Comparison of ENCODE assay signal across 8 mouse cellular contexts in genomic region chr12:54710494-54710879, GRCm38 (mm10). TPM values are rescaled to one million over a fixed set of nuclear protein-coding genes. Genes with fewer than 3 reads are reported as not detected.
DNase-seq lines count a peak whose midpoint lies in the region; ATAC-seq lines count a peak whose summit lies in the region.
"Not testable (repeated sequence)": the region's sequence is repeated elsewhere in the genome, so short reads cannot be mapped to it uniquely, and the experiment has no call there.

No protein-coding gene starts in this region.

- H3K4me1 ChIP-seq in hindbrain, embryonic 15.5 days (replicated peaks); liver, embryonic 15.5 days (replicated peaks); midbrain, embryonic 16.5 days (ENCODE audit: control insufficient read depth, insufficient read depth, low read length): not testable (repeated sequence)

- peak overlapping the region; percentile 70; the same call in 1 of the 2 replicates for H3K27ac ChIP-seq in hindbrain, embryonic 15.5 days (replicated peaks)
- H3K27ac ChIP-seq in liver, embryonic 15.5 days (replicated peaks) = 0 out of 2 replicates have a peak overlapping the region, but pooled peaks have one; percentile 61
- H3K27ac ChIP-seq in midbrain, embryonic 16.5 days (ENCODE audit: low read length) = 0 out of 2 replicates have a peak overlapping the region, but pooled peaks have one; percentile 60

- H3K9ac ChIP-seq in hindbrain, embryonic 15.5 days; liver, embryonic 15.5 days; midbrain, embryonic 16.5 days (ENCODE audit: low read depth, low read length): not testable (repeated sequence)

- not testable (repeated sequence) for H3K36me3 ChIP-seq in hindbrain, embryonic 15.5 days; liver, embryonic 15.5 days (replicated peaks); midbrain, embryonic 16.5 days (ENCODE audit: control insufficient read depth, insufficient read depth, low read length)

- H3K9me3 ChIP-seq in hindbrain, embryonic 15.5 days; liver, embryonic 15.5 days (replicated peaks); midbrain, embryonic 16.5 days (replicated peaks; ENCODE audit: control insufficient read depth, low read length, poor library complexity, severe bottlenecking): not testable (repeated sequence)

- 0% methylated on average over 3 of the region's 8 CpGs for WGBS in hindbrain, embryonic 15.5 days
- WGBS in liver, embryonic 15.5 days (ENCODE audit: insufficient replicate concordance) = 0% methylated on average over 5 of the region's 8 CpGs
- WGBS in midbrain, embryonic 16.5 days = 2% methylated on average over 3 of the region's 8 CpGs

- H3K4me3 ChIP-seq in hindbrain, embryonic 15.5 days; liver, embryonic 15.5 days (replicated peaks); midbrain, embryonic 16.5 days (ENCODE audit: low read depth, low read length): not testable (repeated sequence)

- DNase-seq in B cell, adult 2 months = peak; percentile 50 to 61
- DNase-seq in cerebellum, postnatal 25 days = peak; percentile 42 to 45
- peak; percentile 61 to 81 for DNase-seq in frontal cortex, postnatal 10 days (ENCODE audit: low spot score in 2 of 2)
- peak; percentile 8 to 57 for DNase-seq in kidney, postnatal 25 days
- peak; percentile 67 to 70 for DNase-seq in spleen, postnatal 4 days (ENCODE audit: low spot score in 2 of 2)

- not testable (repeated sequence) for H3K27me3 ChIP-seq in hindbrain, embryonic 15.5 days; liver, embryonic 15.5 days; midbrain, embryonic 16.5 days (ENCODE audit: control insufficient read depth, insufficient read depth, low read depth, low read length)

- H3K4me2 ChIP-seq in hindbrain, embryonic 15.5 days = 0 out of 2 replicates have a peak overlapping the region, but pooled peaks have one; percentile 31
- H3K4me2 ChIP-seq in liver, embryonic 15.5 days; midbrain, embryonic 16.5 days (ENCODE audit: low read length): not testable (repeated sequence)

- peak; percentile 86 for ATAC-seq in hindbrain, embryonic 15.5 days (ENCODE audit: low FRiP score, low read depth)
- ATAC-seq in liver, embryonic 15.5 days (ENCODE audit: insufficient read depth) = peak; percentile 85
- peak; percentile 88; the same call in 1 of the 2 replicates for ATAC-seq in midbrain, embryonic 16.5 days

RNA-seq across cellular contexts. Expression of gene Eapp, which starts 14.8 kb away (rescaled TPM):
- polyA plus RNA-seq in hindbrain, embryonic 15.5 days (2015; fragmentation: Nextera tagmentation; extraction: Ambion mirVana) = 73.0 and 75.9 TPM in 2 replicates
- 32.2 and 36.2 TPM in 2 replicates for polyA plus RNA-seq in liver, embryonic 15.5 days (2015; fragmentation: Nextera tagmentation; extraction: Ambion mirVana)
- polyA plus RNA-seq in midbrain, embryonic 16.5 days (2015; fragmentation: Nextera tagmentation; extraction: Ambion mirVana) = 82.1 and 84.0 TPM in 2 replicates

RNA-seq across cellular contexts. Expression of gene Sptssa, which starts 54.1 kb away (rescaled TPM):
- 186 and 188 TPM in 2 replicates for polyA plus RNA-seq in hindbrain, embryonic 15.5 days (2015; fragmentation: Nextera tagmentation; extraction: Ambion mirVana)
- polyA plus RNA-seq in liver, embryonic 15.5 days (2015; fragmentation: Nextera tagmentation; extraction: Ambion mirVana) = 76.4 and 80.3 TPM in 2 replicates
- polyA plus RNA-seq in midbrain, embryonic 16.5 days (2015; fragmentation: Nextera tagmentation; extraction: Ambion mirVana) = 202 and 208 TPM in 2 replicates
